Mouse (Mus musculus): ENCODE results near the gene Setd1b.

GRCm38 (mm10) chr5:123151707-123152362 lies 9.8 kb downstream of the Setd1b start:
- no peak for TF ChIP-seq CTCF (IDR thresholded peaks at IDR 0.05; ENCODE audit: low read depth, low read length)
- TF ChIP-seq GATA1 (IDR thresholded peaks at IDR 0.05; ENCODE audit: borderline replicate concordance, low read length) = no peak
- no peak for TF ChIP-seq TAL1 (conservative IDR thresholded peaks at IDR 0.05; ENCODE audit: low read depth, low read length)
- no peak for TF ChIP-seq POLR2AphosphoS5 (IDR thresholded peaks at IDR 0.05; ENCODE audit: insufficient replicate concordance, low read depth, low read length)
- no peak for TF ChIP-seq GATA2 (IDR thresholded peaks at IDR 0.05; ENCODE audit: borderline replicate concordance, low read depth, low read length)
